8 mouse cellular contexts compared by ENCODE assay signal in genomic region chr14:55825216-55826051, GRCm38 (mm10). TPM values are rescaled to one million over a fixed set of nuclear protein-coding genes. Genes with fewer than 3 reads are reported as not detected.
DNase-seq lines count a peak whose midpoint lies in the region; ATAC-seq and TF ChIP-seq lines count a peak whose summit lies in the region.

No protein-coding gene starts in this region.

- no peaks in the 10 kb centered on the region for H3K9me3 ChIP-seq in forebrain, embryonic 16.5 days (ENCODE audit: control insufficient read depth, low read length)
- no peaks in the 10 kb centered on the region for H3K9me3 ChIP-seq in hindbrain, embryonic 15.5 days
- no peaks in the 10 kb centered on the region for H3K9me3 ChIP-seq in lung, embryonic 15.5 days
- no peaks in the 10 kb centered on the region for H3K9me3 ChIP-seq in stomach, embryonic 16.5 days (replicated peaks; ENCODE audit: control insufficient read depth, low read length)

- peak overlapping the region; percentile 29 for H3K4me3 ChIP-seq in kidney, adult 2 months (ENCODE audit: insufficient read depth, low read depth, low read length)
- peak overlapping the region; percentile 50 for H3K4me3 ChIP-seq in forebrain, embryonic 16.5 days (replicated peaks; ENCODE audit: low read length)
- peak overlapping the region; percentile 57 for H3K4me3 ChIP-seq in hindbrain, embryonic 15.5 days
- peak overlapping the region; percentile 71 for H3K4me3 ChIP-seq in lung, embryonic 15.5 days
- peak overlapping the region; percentile 60 for H3K4me3 ChIP-seq in stomach, embryonic 16.5 days (replicated peaks; ENCODE audit: low read length)

- ATAC-seq in forebrain, embryonic 16.5 days, result peak; percentile 23
- ATAC-seq in hindbrain, embryonic 15.5 days (ENCODE audit: low FRiP score, low read depth), result no peak
- peak; percentile 1; the same call in 1 of the 2 replicates for ATAC-seq in lung, embryonic 15.5 days (ENCODE audit: borderline replicate concordance, extremely low read depth, low FRiP score, low TSS enrichment)
- no peak for ATAC-seq in stomach, embryonic 16.5 days (ENCODE audit: insufficient read depth, low FRiP score)
- no peak for ATAC-seq in frontal cortex, adult (ENCODE audit: low TSS enrichment)

- H3K4me2 ChIP-seq in forebrain, embryonic 16.5 days (ENCODE audit: low read length), result peak overlapping the region; percentile 69
- peak overlapping the region; percentile 91 for H3K4me2 ChIP-seq in hindbrain, embryonic 15.5 days
- H3K4me2 ChIP-seq in lung, embryonic 15.5 days, result peak overlapping the region; percentile 79
- H3K4me2 ChIP-seq in stomach, embryonic 16.5 days (ENCODE audit: low read depth, low read length), result peak overlapping the region; percentile 83

- TF ChIP-seq POLR2A in kidney, adult 2 months (IDR thresholded peaks at IDR 0.05; ENCODE audit: low read depth, low read length), result no peak

- H3K36me3 ChIP-seq in kidney, adult 2 months (ENCODE audit: control insufficient read depth, insufficient read depth, low read length), result no peaks in the 10 kb centered on the region
- H3K36me3 ChIP-seq in forebrain, embryonic 16.5 days (ENCODE audit: control insufficient read depth, insufficient read depth), result no peaks in the 10 kb centered on the region
- no peaks in the 10 kb centered on the region for H3K36me3 ChIP-seq in hindbrain, embryonic 15.5 days
- peaks cover 29% of the 10 kb centered on the region for H3K36me3 ChIP-seq in lung, embryonic 15.5 days
- H3K36me3 ChIP-seq in stomach, embryonic 16.5 days (ENCODE audit: control insufficient read depth, insufficient read depth, low read length), result peaks cover 4% of the 10 kb centered on the region

- no peak for TF ChIP-seq CTCF in kidney, adult 2 months (conservative IDR thresholded peaks at IDR 0.05; ENCODE audit: insufficient read depth, insufficient read length, low read depth, low read length)

- H3K9ac ChIP-seq in forebrain, embryonic 16.5 days (replicated peaks; ENCODE audit: low read depth, low read length), result peak overlapping the region; percentile 52
- peak overlapping the region; percentile 46 for H3K9ac ChIP-seq in hindbrain, embryonic 15.5 days
- H3K9ac ChIP-seq in lung, embryonic 15.5 days, result peak overlapping the region; percentile 86
- peak overlapping the region; percentile 78 for H3K9ac ChIP-seq in stomach, embryonic 16.5 days (ENCODE audit: low read length)

- H3K27me3 ChIP-seq in kidney, adult 2 months (replicated peaks; ENCODE audit: control insufficient read depth, insufficient read depth, low read length), result peaks cover 2% of the 10 kb centered on the region
- H3K27me3 ChIP-seq in forebrain, embryonic 16.5 days (replicated peaks; ENCODE audit: control insufficient read depth, insufficient read depth, low read length), result no peaks in the 10 kb centered on the region
- H3K27me3 ChIP-seq in hindbrain, embryonic 15.5 days, result peaks cover 21% of the 10 kb centered on the region
- no peaks in the 10 kb centered on the region for H3K27me3 ChIP-seq in lung, embryonic 15.5 days
- no peaks in the 10 kb centered on the region for H3K27me3 ChIP-seq in stomach, embryonic 16.5 days (ENCODE audit: control insufficient read depth, insufficient read depth, low read length)

- WGBS in kidney, adult 2 months, result 12% methylated on average over 19 of the region's 37 CpGs
- 1% methylated on average over 19 of the region's 37 CpGs for WGBS in forebrain, embryonic 16.5 days
- WGBS in hindbrain, embryonic 15.5 days, result 0% methylated on average over 19 of the region's 37 CpGs
- WGBS in lung, embryonic 15.5 days, result 2% methylated on average over 18 of the region's 37 CpGs
- WGBS in stomach, embryonic 16.5 days, result 3% methylated on average over 22 of the region's 37 CpGs

- H3K27ac ChIP-seq in kidney, adult 2 months (ENCODE audit: insufficient read depth, low read depth, low read length), result no peak overlapping the region
- peak overlapping the region; percentile 66 for H3K27ac ChIP-seq in forebrain, embryonic 16.5 days (ENCODE audit: low read length)
- peak overlapping the region; percentile 76 for H3K27ac ChIP-seq in hindbrain, embryonic 15.5 days (replicated peaks)
- H3K27ac ChIP-seq in lung, embryonic 15.5 days, result peak overlapping the region; percentile 99
- H3K27ac ChIP-seq in stomach, embryonic 16.5 days (ENCODE audit: low read length), result peak overlapping the region; percentile 98

- no peaks in the 10 kb centered on the region for H3K4me1 ChIP-seq in kidney, adult 2 months (ENCODE audit: control insufficient read depth, insufficient read depth, low read length)
- H3K4me1 ChIP-seq in forebrain, embryonic 16.5 days (replicated peaks; ENCODE audit: control insufficient read depth, insufficient read depth, low read length), result peaks cover 31% of the 10 kb centered on the region
- H3K4me1 ChIP-seq in hindbrain, embryonic 15.5 days (replicated peaks), result peaks cover 41% of the 10 kb centered on the region
- H3K4me1 ChIP-seq in lung, embryonic 15.5 days, result peaks cover 59% of the 10 kb centered on the region
- H3K4me1 ChIP-seq in stomach, embryonic 16.5 days (ENCODE audit: control insufficient read depth, insufficient read depth, low read length), result peaks cover 18% of the 10 kb centered on the region; the same call in 1 of the 2 replicates

- no peak for DNase-seq in kidney, adult 2 months
- DNase-seq in kidney, adult 8-10 months, result no peak
- DNase-seq in adrenal gland, adult 2 months, result peak; percentile 43

RNA-seq across cellular contexts. Expression of gene Nfatc4, which starts 2.5 kb away (rescaled TPM):
- 4.3 and 5.0 TPM in 2 replicates for polyA plus RNA-seq in kidney, adult 2 months (2012; rRNA removed)
- total RNA-seq in adrenal gland, adult 2 months (2021), result 10 to 100 TPM; 17.9 to 21.9 TPM
- polyA plus RNA-seq in adrenal gland, adult 2 months (2012; rRNA removed), result 50.5 and 58.1 TPM in 2 replicates
- polyA plus RNA-seq in forebrain, embryonic 16.5 days (2015; fragmentation: Nextera tagmentation; extraction: Ambion mirVana), result 11.7 and 12.3 TPM in 2 replicates
- 10.3 and 10.9 TPM in 2 replicates for polyA plus RNA-seq in hindbrain, embryonic 15.5 days (2015; fragmentation: Nextera tagmentation; extraction: Ambion mirVana)
- 50.9 and 52.7 TPM in 2 replicates for polyA plus RNA-seq in lung, embryonic 15.5 days (2015; fragmentation: Nextera tagmentation; extraction: Ambion mirVana)
- 32.9 and 33.9 TPM in 2 replicates for polyA plus RNA-seq in stomach, embryonic 16.5 days (2015; fragmentation: Nextera tagmentation; extraction: Ambion mirVana)

RNA-seq across cellular contexts. Expression of gene Nynrin, which starts 28.4 kb away (rescaled TPM):
- polyA plus RNA-seq in kidney, adult 2 months (2012; rRNA removed), result 6.6 and 7.6 TPM in 2 replicates
- total RNA-seq in adrenal gland, adult 2 months (2021), result 10 to 100 TPM in 1 of 2 experiments, 1 to 10 TPM in 1; 7.2 to 16.1 TPM
- polyA plus RNA-seq in adrenal gland, adult 2 months (2012; rRNA removed), result 5.1 and 5.3 TPM in 2 replicates
- polyA plus RNA-seq in forebrain, embryonic 16.5 days (2015; fragmentation: Nextera tagmentation; extraction: Ambion mirVana), result 11.3 and 13.2 TPM in 2 replicates
- polyA plus RNA-seq in hindbrain, embryonic 15.5 days (2015; fragmentation: Nextera tagmentation; extraction: Ambion mirVana), result 11.2 and 11.8 TPM in 2 replicates
- polyA plus RNA-seq in lung, embryonic 15.5 days (2015; fragmentation: Nextera tagmentation; extraction: Ambion mirVana), result 19.5 and 19.7 TPM in 2 replicates
- polyA plus RNA-seq in stomach, embryonic 16.5 days (2015; fragmentation: Nextera tagmentation; extraction: Ambion mirVana), result 18.0 and 19.3 TPM in 2 replicates

RNA-seq across cellular contexts. Expression of gene Ripk3, which starts 36.8 kb away (rescaled TPM):
- 3.5 and 4.7 TPM in 2 replicates for polyA plus RNA-seq in kidney, adult 2 months (2012; rRNA removed)
- total RNA-seq in adrenal gland, adult 2 months (2021), result 1 to 10 TPM; 3.3 to 3.7 TPM
- polyA plus RNA-seq in adrenal gland, adult 2 months (2012; rRNA removed), result 6.2 and 6.4 TPM in 2 replicates
- polyA plus RNA-seq in forebrain, embryonic 16.5 days (2015; fragmentation: Nextera tagmentation; extraction: Ambion mirVana), result 2.7 and 3.2 TPM in 2 replicates
- 1.6 and 2.0 TPM in 2 replicates for polyA plus RNA-seq in hindbrain, embryonic 15.5 days (2015; fragmentation: Nextera tagmentation; extraction: Ambion mirVana)
- 43.4 and 45.6 TPM in 2 replicates for polyA plus RNA-seq in lung, embryonic 15.5 days (2015; fragmentation: Nextera tagmentation; extraction: Ambion mirVana)
- 32.7 and 34.4 TPM in 2 replicates for polyA plus RNA-seq in stomach, embryonic 16.5 days (2015; fragmentation: Nextera tagmentation; extraction: Ambion mirVana)

RNA-seq across cellular contexts. Expression of gene Adcy4, which starts 41.5 kb away (rescaled TPM):
- polyA plus RNA-seq in kidney, adult 2 months (2012; rRNA removed), result 16.8 and 16.9 TPM in 2 replicates
- total RNA-seq in adrenal gland, adult 2 months (2021), result 10 to 100 TPM in 1 of 2 experiments, 1 to 10 TPM in 1; 9.8 to 12.5 TPM
- 17.1 and 21.0 TPM in 2 replicates for polyA plus RNA-seq in adrenal gland, adult 2 months (2012; rRNA removed)
- 3.2 and 3.7 TPM in 2 replicates for polyA plus RNA-seq in forebrain, embryonic 16.5 days (2015; fragmentation: Nextera tagmentation; extraction: Ambion mirVana)
- polyA plus RNA-seq in hindbrain, embryonic 15.5 days (2015; fragmentation: Nextera tagmentation; extraction: Ambion mirVana), result 4.0 and 5.0 TPM in 2 replicates
- 14.3 and 18.0 TPM in 2 replicates for polyA plus RNA-seq in lung, embryonic 15.5 days (2015; fragmentation: Nextera tagmentation; extraction: Ambion mirVana)
- polyA plus RNA-seq in stomach, embryonic 16.5 days (2015; fragmentation: Nextera tagmentation; extraction: Ambion mirVana), result 7.7 and 8.2 TPM in 2 replicates

RNA-seq across cellular contexts. Expression of gene Cbln3, which starts 58.8 kb away (rescaled TPM):
- 0.08 and 0.13 TPM in 2 replicates for polyA plus RNA-seq in kidney, adult 2 months (2012; rRNA removed)
- under 1 TPM in 1 of 2 experiments, not detected in 1; 0.20 TPM for total RNA-seq in adrenal gland, adult 2 months (2021)
- 0.03 and 0.25 TPM in 2 replicates for polyA plus RNA-seq in adrenal gland, adult 2 months (2012; rRNA removed)
- 0.14 and 0.21 TPM in 2 replicates for polyA plus RNA-seq in forebrain, embryonic 16.5 days (2015; fragmentation: Nextera tagmentation; extraction: Ambion mirVana)
- 0.51 and 0.52 TPM in 2 replicates for polyA plus RNA-seq in hindbrain, embryonic 15.5 days (2015; fragmentation: Nextera tagmentation; extraction: Ambion mirVana)
- polyA plus RNA-seq in lung, embryonic 15.5 days (2015; fragmentation: Nextera tagmentation; extraction: Ambion mirVana), result 0.88 and 1.2 TPM in 2 replicates
- polyA plus RNA-seq in stomach, embryonic 16.5 days (2015; fragmentation: Nextera tagmentation; extraction: Ambion mirVana), result 0.45 and 0.66 TPM in 2 replicates

Comparison
In these comparisons a context has a peak if more than half of its experiments do, and no peak if none do; other contexts are left out.
1. ATAC-seq: peak in forebrain, embryonic 16.5 days (single experiment) and lung, embryonic 15.5 days (single experiment); none in hindbrain, embryonic 15.5 days (single experiment), stomach, embryonic 16.5 days (single experiment) and frontal cortex, adult (single experiment).
2. Peak in every context shown above with its lines, with median percentiles within 50 percentile points of each other: H3K4me3 ChIP-seq, H3K4me2 ChIP-seq and H3K9ac ChIP-seq.